Mouse (Mus musculus): ENCODE results near the gene Tpsg1. TPM values are rescaled to one million over a fixed set of nuclear protein-coding genes. Genes with fewer than 3 reads are reported as not detected.

Gene Tpsg1
- total and polyA plus RNA-seq, 3 experiments = 0.60 TPM; not detected in 2

- Histone ChIP-seq H3K4me3 (ENCODE audit: low read depth, low read length) (no peak overlapping the region), H3K36me3 (replicated peaks) (no peaks in the 10 kb centered on the region), H3K4me1 (ENCODE audit: insufficient read depth, low read depth, low read length) (no peaks in the 10 kb centered on the region), H3K9me3 (replicated peaks) (no peaks in the 10 kb centered on the region), H3K27me3 (ENCODE audit: insufficient read depth, low read length) (peaks cover 21% of the 10 kb centered on the region)
- ATAC-seq (ENCODE audit: extremely low read depth, insufficient number of reproducible peaks, low FRiP score, poor library complexity, severe bottlenecking) (no peak), DNase-seq (ENCODE audit: low spot score) (no peak)
- TF ChIP-seq GATA2 (IDR thresholded peaks at IDR 0.05; ENCODE audit: borderline replicate concordance, low read depth, low read length) (no peak), POLR2AphosphoS5 (IDR thresholded peaks at IDR 0.05; ENCODE audit: insufficient replicate concordance, low read depth, low read length) (no peak), CTCF (IDR thresholded peaks at IDR 0.05; ENCODE audit: low read depth, low read length) (no peak), TAL1 (conservative IDR thresholded peaks at IDR 0.05; ENCODE audit: low read depth, low read length) (no peak), GATA1 (IDR thresholded peaks at IDR 0.05; ENCODE audit: borderline replicate concordance, low read length) (no peak)
Measured at GRCm38 (mm10) chr17:25415421-25415913, 46.4 kb downstream of the Tpsg1 start.

GRCm38 (mm10) chr17:25416219-25416618, 47.1 kb downstream of the Tpsg1 start:
- Histone ChIP-seq H3K9me3 (replicated peaks) (no peaks in the 10 kb centered on the region), H3K4me1 (ENCODE audit: insufficient read depth, low read depth, low read length) (no peaks in the 10 kb centered on the region), H3K27me3 (ENCODE audit: insufficient read depth, low read length) (peaks cover 20% of the 10 kb centered on the region), H3K4me3 (ENCODE audit: low read depth, low read length) (no peak overlapping the region), H3K36me3 (replicated peaks) (no peaks in the 10 kb centered on the region)
- ATAC-seq (ENCODE audit: extremely low read depth, insufficient number of reproducible peaks, low FRiP score, poor library complexity, severe bottlenecking) (no peak), DNase-seq (ENCODE audit: low spot score) (no peak)
- TF ChIP-seq TAL1 (conservative IDR thresholded peaks at IDR 0.05; ENCODE audit: low read depth, low read length) (no peak), POLR2AphosphoS5 (IDR thresholded peaks at IDR 0.05; ENCODE audit: insufficient replicate concordance, low read depth, low read length) (no peak), CTCF (IDR thresholded peaks at IDR 0.05; ENCODE audit: low read depth, low read length) (no peak), GATA1 (IDR thresholded peaks at IDR 0.05; ENCODE audit: borderline replicate concordance, low read length) (no peak), GATA2 (IDR thresholded peaks at IDR 0.05; ENCODE audit: borderline replicate concordance, low read depth, low read length) (no peak)

GRCm38 (mm10) chr17:25417990-25418389, 48.9 kb downstream of the Tpsg1 start:
- ATAC-seq (ENCODE audit: extremely low read depth, insufficient number of reproducible peaks, low FRiP score, poor library complexity, severe bottlenecking) (no peak), DNase-seq (ENCODE audit: low spot score) (no peak)
- H3K9me3 ChIP-seq (replicated peaks) = no peaks in the 10 kb centered on the region
- TF ChIP-seq TAL1 (conservative IDR thresholded peaks at IDR 0.05; ENCODE audit: low read depth, low read length) (no peak), CTCF (IDR thresholded peaks at IDR 0.05; ENCODE audit: low read depth, low read length) (no peak), POLR2AphosphoS5 (IDR thresholded peaks at IDR 0.05; ENCODE audit: insufficient replicate concordance, low read depth, low read length) (no peak), GATA1 (IDR thresholded peaks at IDR 0.05; ENCODE audit: borderline replicate concordance, low read length) (no peak), GATA2 (IDR thresholded peaks at IDR 0.05; ENCODE audit: borderline replicate concordance, low read depth, low read length) (no peak)
- H3K36me3 ChIP-seq (replicated peaks) = no peaks in the 10 kb centered on the region
- no peaks in the 10 kb centered on the region for H3K4me1 ChIP-seq (ENCODE audit: insufficient read depth, low read depth, low read length)
- H3K4me3 ChIP-seq (ENCODE audit: low read depth, low read length) = no peak overlapping the region
- H3K27me3 ChIP-seq (ENCODE audit: insufficient read depth, low read length) = peaks cover 18% of the 10 kb centered on the region

GRCm38 (mm10) chr17:25418926-25419325, 49.9 kb downstream of the Tpsg1 start:
- H3K27me3 ChIP-seq (ENCODE audit: insufficient read depth, low read length) = peaks cover 22% of the 10 kb centered on the region
- ATAC-seq (ENCODE audit: extremely low read depth, insufficient number of reproducible peaks, low FRiP score, poor library complexity, severe bottlenecking) (no peak), DNase-seq (ENCODE audit: low spot score) (no peak)
- no peaks in the 10 kb centered on the region for H3K4me1 ChIP-seq (ENCODE audit: insufficient read depth, low read depth, low read length)
- H3K4me3 ChIP-seq (ENCODE audit: low read depth, low read length) = no peak overlapping the region
- no peak for TF ChIP-seq GATA1 (IDR thresholded peaks at IDR 0.05; ENCODE audit: borderline replicate concordance, low read length)
- TF ChIP-seq TAL1 (conservative IDR thresholded peaks at IDR 0.05; ENCODE audit: low read depth, low read length) = no peak
- no peak for TF ChIP-seq CTCF (IDR thresholded peaks at IDR 0.05; ENCODE audit: low read depth, low read length)
- no peak for TF ChIP-seq GATA2 (IDR thresholded peaks at IDR 0.05; ENCODE audit: borderline replicate concordance, low read depth, low read length)
- no peak for TF ChIP-seq POLR2AphosphoS5 (IDR thresholded peaks at IDR 0.05; ENCODE audit: insufficient replicate concordance, low read depth, low read length)
- no peaks in the 10 kb centered on the region for H3K36me3 ChIP-seq (replicated peaks)
- H3K9me3 ChIP-seq (replicated peaks) = no peaks in the 10 kb centered on the region

GRCm38 (mm10) chr17:25420998-25421397, 51.9 kb downstream of the Tpsg1 start:
- Histone ChIP-seq H3K4me1 (ENCODE audit: insufficient read depth, low read depth, low read length) (no peaks in the 10 kb centered on the region), H3K9me3 (replicated peaks) (no peaks in the 10 kb centered on the region), H3K27me3 (ENCODE audit: insufficient read depth, low read length) (peaks cover 21% of the 10 kb centered on the region), H3K36me3 (replicated peaks) (no peaks in the 10 kb centered on the region), H3K4me3 (ENCODE audit: low read depth, low read length) (no peak overlapping the region)
- ATAC-seq (ENCODE audit: extremely low read depth, insufficient number of reproducible peaks, low FRiP score, poor library complexity, severe bottlenecking) (no peak), DNase-seq (ENCODE audit: low spot score) (no peak)
- TF ChIP-seq TAL1 (conservative IDR thresholded peaks at IDR 0.05; ENCODE audit: low read depth, low read length) = no peak
- no peak for TF ChIP-seq GATA2 (IDR thresholded peaks at IDR 0.05; ENCODE audit: borderline replicate concordance, low read depth, low read length)
- TF ChIP-seq GATA1 (IDR thresholded peaks at IDR 0.05; ENCODE audit: borderline replicate concordance, low read length) = no peak
- no peak for TF ChIP-seq CTCF (IDR thresholded peaks at IDR 0.05; ENCODE audit: low read depth, low read length)
- TF ChIP-seq POLR2AphosphoS5 (IDR thresholded peaks at IDR 0.05; ENCODE audit: insufficient replicate concordance, low read depth, low read length) = no peak

Other genes with a start within 250 kb of the Tpsg1 start
- not detected in 2 replicates for gene Ptx4, start 248.5 kb upstream of the Tpsg1 start, total RNA-seq (2014; fragmentation: Nextera tagmentation)
- 0.33 TPM in 1 of 2 replicates, not detected in the other for gene Ptx4, start 248.5 kb upstream of the Tpsg1 start, total RNA-seq (2017)
- not detected in 2 replicates for gene Ptx4, start 248.5 kb upstream of the Tpsg1 start, polyA plus RNA-seq (2012)
- gene Clcn7, start 235.9 kb upstream of the Tpsg1 start, total RNA-seq (2014; fragmentation: Nextera tagmentation) = 10.8 and 12.7 TPM in 2 replicates
- gene Clcn7, start 235.9 kb upstream of the Tpsg1 start, total RNA-seq (2017) = 15.7 and 17.8 TPM in 2 replicates
- gene Clcn7, start 235.9 kb upstream of the Tpsg1 start, polyA plus RNA-seq (2012) = 14.7 and 16.1 TPM in 2 replicates
- gene Ccdc154, start 206.8 kb upstream of the Tpsg1 start, total RNA-seq (2014; fragmentation: Nextera tagmentation) = not detected in 2 replicates
- 0.05 and 0.12 TPM in 2 replicates for gene Ccdc154, start 206.8 kb upstream of the Tpsg1 start, total RNA-seq (2017)
- not detected in 2 replicates for gene Ccdc154, start 206.8 kb upstream of the Tpsg1 start, polyA plus RNA-seq (2012)
- not detected in 2 replicates for gene Gm38655, start 193.8 kb upstream of the Tpsg1 start, total RNA-seq (2014; fragmentation: Nextera tagmentation)
- 0.52 TPM in 1 of 2 replicates, not detected in the other for gene Gm38655, start 193.8 kb upstream of the Tpsg1 start, total RNA-seq (2017)
- gene Gm38655, start 193.8 kb upstream of the Tpsg1 start, polyA plus RNA-seq (2012) = 0.05 TPM in 1 of 2 replicates, not detected in the other
- gene BC003965, start 184.7 kb upstream of the Tpsg1 start, total RNA-seq (2014; fragmentation: Nextera tagmentation) = 10.5 and 15.7 TPM in 2 replicates
- 12.1 and 13.9 TPM in 2 replicates for gene BC003965, start 184.7 kb upstream of the Tpsg1 start, total RNA-seq (2017)
- 36.9 and 44.1 TPM in 2 replicates for gene BC003965, start 184.7 kb upstream of the Tpsg1 start, polyA plus RNA-seq (2012)
- gene Unkl, start 180.9 kb upstream of the Tpsg1 start, total RNA-seq (2014; fragmentation: Nextera tagmentation) = 14.1 and 15.0 TPM in 2 replicates
- 8.5 and 10.1 TPM in 2 replicates for gene Unkl, start 180.9 kb upstream of the Tpsg1 start, total RNA-seq (2017)
- gene Unkl, start 180.9 kb upstream of the Tpsg1 start, polyA plus RNA-seq (2012) = 59.4 and 65.9 TPM in 2 replicates
- 9.7 and 10.0 TPM in 2 replicates for gene Gnptg, start 129.1 kb upstream of the Tpsg1 start, total RNA-seq (2014; fragmentation: Nextera tagmentation)
- 22.2 and 31.1 TPM in 2 replicates for gene Gnptg, start 129.1 kb upstream of the Tpsg1 start, total RNA-seq (2017)
- 5.4 and 11.6 TPM in 2 replicates for gene Gnptg, start 129.1 kb upstream of the Tpsg1 start, polyA plus RNA-seq (2012)
- 15.2 and 17.6 TPM in 2 replicates for gene Tsr3, start 129.1 kb upstream of the Tpsg1 start, total RNA-seq (2014; fragmentation: Nextera tagmentation)
- 34.4 and 41.0 TPM in 2 replicates for gene Tsr3, start 129.1 kb upstream of the Tpsg1 start, total RNA-seq (2017)
- 22.4 and 24.2 TPM in 2 replicates for gene Tsr3, start 129.1 kb upstream of the Tpsg1 start, polyA plus RNA-seq (2012)
- gene Baiap3, start 112.9 kb upstream of the Tpsg1 start, total RNA-seq (2014; fragmentation: Nextera tagmentation) = not detected in 2 replicates
- gene Baiap3, start 112.9 kb upstream of the Tpsg1 start, total RNA-seq (2017) = 0.17 and 0.33 TPM in 2 replicates
- gene Baiap3, start 112.9 kb upstream of the Tpsg1 start, polyA plus RNA-seq (2012) = 0.06 TPM in 1 of 2 replicates, not detected in the other
- 516 and 535 TPM in 2 replicates for gene Ube2i, start 94.7 kb upstream of the Tpsg1 start, total RNA-seq (2014; fragmentation: Nextera tagmentation)
- 421 and 442 TPM in 2 replicates for gene Ube2i, start 94.7 kb upstream of the Tpsg1 start, total RNA-seq (2017)
- gene Ube2i, start 94.7 kb upstream of the Tpsg1 start, polyA plus RNA-seq (2012) = 422 and 440 TPM in 2 replicates
- not detected in 2 replicates for gene Prss34, start 70.9 kb upstream of the Tpsg1 start, total RNA-seq (2014; fragmentation: Nextera tagmentation)
- gene Prss34, start 70.9 kb upstream of the Tpsg1 start, total RNA-seq (2017) = not detected in 2 replicates
- 0.06 TPM in 1 of 2 replicates, not detected in the other for gene Prss34, start 70.9 kb upstream of the Tpsg1 start, polyA plus RNA-seq (2012)
- gene Prss28, start 60.6 kb upstream of the Tpsg1 start, total RNA-seq (2014; fragmentation: Nextera tagmentation) = not detected in 2 replicates
- gene Prss28, start 60.6 kb upstream of the Tpsg1 start, total RNA-seq (2017) = 0.11 TPM in 1 of 2 replicates, not detected in the other
- gene Prss28, start 60.6 kb upstream of the Tpsg1 start, polyA plus RNA-seq (2012) = not detected in 2 replicates
- gene Prss29, start 50.6 kb upstream of the Tpsg1 start, total RNA-seq (2014; fragmentation: Nextera tagmentation) = not detected in 2 replicates
- not detected in 2 replicates for gene Prss29, start 50.6 kb upstream of the Tpsg1 start, total RNA-seq (2017)
- gene Prss29, start 50.6 kb upstream of the Tpsg1 start, polyA plus RNA-seq (2012) = not detected in 2 replicates
- gene Tpsab1, start 23.7 kb upstream of the Tpsg1 start, total RNA-seq (2014; fragmentation: Nextera tagmentation) = 0.75 TPM in 1 of 2 replicates, not detected in the other
- 14.2 and 14.5 TPM in 2 replicates for gene Tpsab1, start 23.7 kb upstream of the Tpsg1 start, total RNA-seq (2017)
- gene Tpsab1, start 23.7 kb upstream of the Tpsg1 start, polyA plus RNA-seq (2012) = 0.12 and 0.14 TPM in 2 replicates
- 0.58 TPM in 1 of 2 replicates, not detected in the other for gene Tpsb2, start 3.0 kb upstream of the Tpsg1 start, total RNA-seq (2014; fragmentation: Nextera tagmentation)
- 12.9 and 15.4 TPM in 2 replicates for gene Tpsb2, start 3.0 kb upstream of the Tpsg1 start, total RNA-seq (2017)
- gene Tpsb2, start 3.0 kb upstream of the Tpsg1 start, polyA plus RNA-seq (2012) = not detected in 2 replicates
- gene Cacna1h, start 64.5 kb downstream of the Tpsg1 start, total RNA-seq (2014; fragmentation: Nextera tagmentation) = not detected in 2 replicates
- gene Cacna1h, start 64.5 kb downstream of the Tpsg1 start, total RNA-seq (2017) = under 0.01 and 0.22 TPM in 2 replicates
- gene Cacna1h, start 64.5 kb downstream of the Tpsg1 start, polyA plus RNA-seq (2012) = not detected in 2 replicates
- not detected in 2 replicates for gene Tekt4, start 85.3 kb downstream of the Tpsg1 start, total RNA-seq (2014; fragmentation: Nextera tagmentation)
- not detected in 2 replicates for gene Tekt4, start 85.3 kb downstream of the Tpsg1 start, total RNA-seq (2017)
- gene Tekt4, start 85.3 kb downstream of the Tpsg1 start, polyA plus RNA-seq (2012) = not detected in 2 replicates
- gene Sstr5, start 128.0 kb downstream of the Tpsg1 start, total RNA-seq (2014; fragmentation: Nextera tagmentation) = not detected in 2 replicates
- 0.16 TPM in 1 of 2 replicates, not detected in the other for gene Sstr5, start 128.0 kb downstream of the Tpsg1 start, total RNA-seq (2017)
- gene Sstr5, start 128.0 kb downstream of the Tpsg1 start, polyA plus RNA-seq (2012) = not detected in 2 replicates
- not detected in 2 replicates for gene Sox8, start 201.4 kb downstream of the Tpsg1 start, total RNA-seq (2014; fragmentation: Nextera tagmentation)
- gene Sox8, start 201.4 kb downstream of the Tpsg1 start, total RNA-seq (2017) = 0.11 TPM in 1 of 2 replicates, not detected in the other
- gene Sox8, start 201.4 kb downstream of the Tpsg1 start, polyA plus RNA-seq (2012) = not detected in 2 replicates
- 27.6 and 29.9 TPM in 2 replicates for gene Lmf1, start 209.8 kb downstream of the Tpsg1 start, total RNA-seq (2014; fragmentation: Nextera tagmentation)
- 8.7 and 8.8 TPM in 2 replicates for gene Lmf1, start 209.8 kb downstream of the Tpsg1 start, total RNA-seq (2017)
- gene Lmf1, start 209.8 kb downstream of the Tpsg1 start, polyA plus RNA-seq (2012) = 15.7 and 16.2 TPM in 2 replicates